In the genomic region with DNA sequence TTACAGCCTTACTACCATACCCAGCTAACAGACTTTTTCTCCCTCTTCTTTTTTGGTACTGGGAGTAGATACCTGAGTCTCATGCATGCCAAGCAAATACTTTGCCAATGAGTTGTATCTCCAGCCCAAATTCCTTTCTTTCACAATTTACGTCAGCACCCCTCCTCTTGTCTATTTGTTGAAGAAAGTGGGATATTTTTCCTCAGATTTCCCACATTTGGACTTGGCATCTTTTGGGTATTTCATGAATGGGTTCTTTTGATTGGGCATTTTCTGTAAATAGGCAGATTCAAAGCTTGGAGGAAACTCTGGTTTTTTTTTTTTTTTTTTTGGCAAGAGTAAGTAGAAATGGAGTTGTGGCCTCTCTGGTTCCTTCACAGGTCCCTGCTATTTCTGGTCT, we compare ENCODE assay signal across 20 mouse cellular contexts. TPM values are rescaled to one million over a fixed set of nuclear protein-coding genes. Genes with fewer than 3 reads are reported as not detected.
"Had no signal": no experiment of that assay in that cellular context is flagged by ENCODE, and none has a peak within 500 bp of the region (broad histone marks: within the 10 kb centered on the region; RNA-seq: fewer than 3 reads in every experiment).

No protein-coding gene starts in this region.

- H3K27ac ChIP-seq: macrophage; midbrain, embryonic 13.5 days; midbrain, embryonic 15.5 days; neural tube, embryonic 12.5 days had no signal

- ATAC-seq: midbrain, embryonic 15.5 days had no signal

- DNase-seq: lung, adult 18-20 months; lung, embryonic 14.5 days; lung, postnatal 10 days; lung, postnatal 36 days; right cerebral cortex, postnatal 14 days; thymus, adult 18-20 months; thymus, postnatal 14 days; thymus, postnatal 36 days had no signal

- H3K4me1 ChIP-seq: midbrain, embryonic 13.5 days; midbrain, embryonic 15.5 days; neural tube, embryonic 12.5 days had no signal

- H3K9me3 ChIP-seq: megakaryocyte, embryonic 14.5 days; midbrain, embryonic 13.5 days; midbrain, embryonic 15.5 days; neural tube, embryonic 12.5 days had no signal

- H3K4me3 ChIP-seq: megakaryocyte, embryonic 14.5 days; midbrain, embryonic 13.5 days; midbrain, embryonic 15.5 days; neural tube, embryonic 12.5 days had no signal

- H3K27me3 ChIP-seq: megakaryocyte, embryonic 14.5 days; midbrain, embryonic 13.5 days; midbrain, embryonic 15.5 days; neural tube, embryonic 12.5 days had no signal

- H3K36me3 ChIP-seq: midbrain, embryonic 13.5 days; midbrain, embryonic 15.5 days; neural tube, embryonic 12.5 days had no signal

- H3K4me2 ChIP-seq: lung, embryonic 14.5 days; midbrain, embryonic 11.5 days; midbrain, embryonic 13.5 days; midbrain, embryonic 15.5 days; neural tube, embryonic 12.5 days had no signal

- H3K9ac ChIP-seq: lung, embryonic 14.5 days; midbrain, embryonic 13.5 days; midbrain, embryonic 15.5 days; neural tube, embryonic 12.5 days had no signal

RNA-seq across cellular contexts. Expression of gene Prg2, which starts 28.0 kb away (rescaled TPM):
- total RNA-seq: midbrain, postnatal 0 days had no signal
- polyA plus RNA-seq: lung, embryonic 14.5 days; lung, embryonic 16.5 days; midbrain, postnatal 0 days; neural tube, embryonic 14.5 days; stomach, embryonic 14.5 days had no signal

RNA-seq across cellular contexts. Expression of gene Prg3, which starts 35.8 kb away (rescaled TPM):
- total RNA-seq: midbrain, postnatal 0 days; monocyte, adult 5-6 weeks; neutrophil, adult 5-6 weeks had no signal
- polyA plus RNA-seq: lung, embryonic 14.5 days; lung, embryonic 16.5 days; macrophage; midbrain, embryonic 11.5 days; midbrain, embryonic 13.5 days; midbrain, embryonic 15.5 days; midbrain, postnatal 0 days; neural tube, embryonic 14.5 days; stomach, embryonic 14.5 days had no signal
